In genomic region chr3:122865092-122865491, GRCm38 (mm10) we compare ENCODE assay signal across 35 mouse cellular contexts. TPM values are rescaled to one million over a fixed set of nuclear protein-coding genes. Genes with fewer than 3 reads are reported as not detected.
DNase-seq lines count a peak whose midpoint lies in the region; TF ChIP-seq lines count a peak whose summit lies in the region.
"Had no signal": no experiment of that assay in that cellular context is flagged by ENCODE, and none has a peak within 500 bp of the region (broad histone marks: within the 10 kb centered on the region; RNA-seq: fewer than 3 reads in every experiment).

No protein-coding gene starts in this region.

- TF ChIP-seq POLR2A in heart, adult 2 months (IDR thresholded peaks at IDR 0.05; ENCODE audit: insufficient read depth, low read depth, low read length), result no peak

- no peaks in the 10 kb centered on the region for H3K27me3 ChIP-seq in heart, adult 2 months (ENCODE audit: control insufficient read depth, insufficient read depth, low read length)
- H3K27me3 ChIP-seq: CH12.LX; embryonic facial prominence, embryonic 12.5 days; embryonic facial prominence, embryonic 15.5 days; heart, embryonic 12.5 days; heart, embryonic 15.5 days; hindbrain, embryonic 13.5 days; intestine, embryonic 15.5 days; Patski had no signal

- WGBS in heart, adult 2 months, result 76% methylated on average over 4 of the region's 4 CpGs

- no peak for TF ChIP-seq CTCF in heart, adult 2 months (IDR thresholded peaks at IDR 0.05)

- H3K79me2 ChIP-seq in heart, adult 2 months (replicated peaks; ENCODE audit: control insufficient read depth, insufficient read depth, low read length), result no peaks in the 10 kb centered on the region

- intact Hi-C loops in heart, adult 2 months (cut with DNase I), result no loop called here

- no peak for TF ChIP-seq EP300 in heart, adult 2 months (IDR thresholded peaks at IDR 0.05; ENCODE audit: insufficient read depth, low read depth, low read length)

- H3K27ac ChIP-seq in heart, adult 2 months, result no peak overlapping the region
- H3K27ac ChIP-seq: embryonic facial prominence, embryonic 12.5 days; embryonic facial prominence, embryonic 15.5 days; gastrocnemius, adult 2 months; heart, embryonic 15.5 days; hindbrain, embryonic 10.5 days; hindbrain, embryonic 13.5 days; intestine, embryonic 15.5 days had no signal

- H3K9ac ChIP-seq in heart, adult 2 months (ENCODE audit: low read depth, low read length), result no peak overlapping the region
- H3K9ac ChIP-seq: embryonic facial prominence, embryonic 12.5 days; embryonic facial prominence, embryonic 15.5 days; forebrain, postnatal 0 days; heart, embryonic 12.5 days; heart, embryonic 15.5 days; hindbrain, embryonic 13.5 days; intestine, embryonic 15.5 days had no signal

- H3K36me3 ChIP-seq in heart, adult 2 months (ENCODE audit: control insufficient read depth, insufficient read depth, low read length), result no peaks in the 10 kb centered on the region
- H3K36me3 ChIP-seq: embryonic facial prominence, embryonic 12.5 days; embryonic facial prominence, embryonic 15.5 days; G1E; heart, embryonic 12.5 days; heart, embryonic 15.5 days; hindbrain, embryonic 10.5 days; hindbrain, embryonic 13.5 days; intestine, embryonic 15.5 days had no signal

- H3K4me3 ChIP-seq in heart, adult 2 months, result no peak overlapping the region
- H3K4me3 ChIP-seq: embryonic facial prominence, embryonic 12.5 days; embryonic facial prominence, embryonic 15.5 days; gastrocnemius, adult 2 months; heart, embryonic 12.5 days; heart, embryonic 15.5 days; hindbrain, embryonic 10.5 days; hindbrain, embryonic 13.5 days; intestine, embryonic 15.5 days had no signal

- peak; percentile 1 for DNase-seq in adrenal gland, adult 8-10 months
- DNase-seq in adrenal gland, adult 18-20 months (ENCODE audit: low spot score in 2 of 2), result no peak
- DNase-seq in heart, adult 18-20 months, result peak; percentile 7
- DNase-seq in heart, adult 2 months, result no peak
- peak; percentile 10 for DNase-seq in retina, postnatal 1 day
- DNase-seq in retina, embryonic 14.5 days (ENCODE audit: low spot score), result no peak
- DNase-seq: B cell, adult 2 months; cerebellum, adult 11 months; cerebellum, adult 2 months; cerebellum, adult 9-11 months; cerebellum, postnatal 25 days; forebrain, postnatal 0 days; gastrocnemius, adult 2 months; gastrocnemius, postnatal 14 days; heart, postnatal 10 days; heart, postnatal 36 days; kidney, adult 11 months had no signal

- no peaks in the 10 kb centered on the region for H3K4me1 ChIP-seq in heart, adult 2 months (ENCODE audit: control insufficient read depth, insufficient read depth, low read length)
- H3K4me1 ChIP-seq: embryonic facial prominence, embryonic 12.5 days; heart, embryonic 12.5 days; heart, embryonic 15.5 days; hindbrain, embryonic 10.5 days; hindbrain, embryonic 13.5 days; intestine, embryonic 15.5 days had no signal

RNA-seq across cellular contexts. Expression of gene Fabp2, which starts 29.8 kb away (rescaled TPM):
- total RNA-seq in adrenal gland, adult 8-10 months (2022), result not detected
- not detected for total RNA-seq in adrenal gland, adult 18-20 months (2021)
- total RNA-seq in heart, adult 18-20 months (2021), result not detected
- total RNA-seq in heart, adult 2 months (2021), result not detected
- polyA plus RNA-seq in heart, adult 2 months (2012; rRNA removed), result not detected in 2 replicates
- total RNA-seq: CH12.LX; common myeloid progenitor, adult 5-6 weeks; forebrain, postnatal 0 days; G1E; gastrocnemius, adult 2 months; gastrocnemius, postnatal 14 days; gastrocnemius, postnatal 4 days; heart, adult 8-10 months; heart, postnatal 10 days; heart, postnatal 36 days had no signal
- polyA plus RNA-seq: cerebellum, adult 2 months; embryonic facial prominence, embryonic 12.5 days; forebrain, embryonic 11.5 days; forebrain, embryonic 14.5 days; forebrain, postnatal 0 days; frontal cortex, adult 2 months; G1E; heart, embryonic 12.5 days; hindbrain, embryonic 10.5 days; hindbrain, embryonic 13.5 days; hindbrain, embryonic 16.5 days; Patski had no signal

RNA-seq across cellular contexts. Expression of gene Gm10959, which starts 54.1 kb away (rescaled TPM):
- total RNA-seq in adrenal gland, adult 8-10 months (2022), result not detected
- not detected for total RNA-seq in adrenal gland, adult 18-20 months (2021)
- not detected for total RNA-seq in heart, adult 18-20 months (2021)
- not detected for total RNA-seq in heart, adult 2 months (2021)
- not detected in 2 replicates for polyA plus RNA-seq in heart, adult 2 months (2012; rRNA removed)
- total RNA-seq: adrenal gland, postnatal 4 days; CH12.LX; common myeloid progenitor, adult 5-6 weeks; forebrain, postnatal 0 days; G1E; gastrocnemius, adult 2 months; gastrocnemius, postnatal 14 days; gastrocnemius, postnatal 4 days; heart, adult 8-10 months; heart, postnatal 10 days; heart, postnatal 36 days had no signal
- polyA plus RNA-seq: cerebellum, adult 2 months; embryonic facial prominence, embryonic 12.5 days; embryonic facial prominence, embryonic 15.5 days; forebrain, embryonic 11.5 days; forebrain, embryonic 14.5 days; forebrain, postnatal 0 days; frontal cortex, adult 2 months; G1E; heart, embryonic 12.5 days; heart, embryonic 15.5 days; hindbrain, embryonic 10.5 days; hindbrain, embryonic 13.5 days; hindbrain, embryonic 16.5 days; intestine, embryonic 15.5 days; Patski had no signal

RNA-seq across cellular contexts. Expression of gene 1810037I17Rik, which starts 58.9 kb away (rescaled TPM):
- 10 to 100 TPM; 41.2 to 54.4 (median 47.5) TPM for total RNA-seq in adrenal gland, adult 8-10 months (2022)
- 10 to 100 TPM; 51.6 to 53.2 TPM for total RNA-seq in adrenal gland, adult 18-20 months (2021)
- total RNA-seq in heart, adult 18-20 months (2021), result 100 to 1,000 TPM in 1 of 2 experiments, 10 to 100 TPM in 1; 95.3 to 119 TPM
- 100 to 1,000 TPM in 1 of 2 experiments, 10 to 100 TPM in 1; 90.7 to 100 TPM for total RNA-seq in heart, adult 2 months (2021)
- polyA plus RNA-seq in heart, adult 2 months (2012; rRNA removed), result 33.7 and 47.7 TPM in 2 replicates

Comparison
In these comparisons a context has a peak if more than half of its experiments do, and no peak if none do; other contexts are left out.
1. DNase-seq: peak in adrenal gland, adult 8-10 months (single experiment), heart, adult 18-20 months (2 of 2) and retina, postnatal 1 day (single experiment); none in adrenal gland, adult 18-20 months (0 of 2), heart, adult 2 months (0 of 2) and retina, embryonic 14.5 days (single experiment).